Mouse (Mus musculus) gastrocnemius, postnatal 36 days (tissue): Measurements from ENCODE around the gene Bicc1. TPM values are rescaled to one million over a fixed set of nuclear protein-coding genes. Genes with fewer than 3 reads are reported as not detected.
A peak's percentile ranks its signal among the peaks of the same experiment; 100 is the strongest.

Source experiments
- DNase-seq, 2 experiments: peaks; one replicate each; pipeline ENCODE4 v3.0.0; 2022
- intact Hi-C: fragments of 180-260 bp; cut with DNase I; formaldehyde crosslinking; loops from one replicate; pipeline ENCODE4 v1.15.1; 2025
- total RNA-seq, 2 experiments: library from RNA; stranded (reverse); gene quantifications; 2 replicates each; pipeline ENCODE4 v1.2.3; 2021

Bicc1 gene
- total RNA-seq, 2 experiments from 2014 or later, result 8.1 to 8.4 TPM

- DNase-seq, result no peak
Observed at GRCm38 (mm10) chr10:71008721-71009120, 150.8 kb downstream of the Bicc1 start.

GRCm38 (mm10) chr10:71007956-71008355, 151.5 kb downstream of the Bicc1 start:
- DNase-seq, result peak in 1 of 2 experiments; percentile 27
- intact Hi-C loops, result loop anchor here (5.0 kb wide), 1 partner anchor 34 kb away; no protein-coding TSS in a partner anchor

More at GRCm38 (mm10) chr10:71008721-71009120, 150.8 kb downstream of the Bicc1 start:
- intact Hi-C loops, result loop anchor here (5.0 kb wide), 1 partner anchor 34 kb away; no protein-coding TSS in a partner anchor

GRCm38 (mm10) chr10:71007516-71007915, 152.0 kb downstream of the Bicc1 start:
- DNase-seq, result no peak
- intact Hi-C loops, result loop anchor here (5.0 kb wide), 1 partner anchor 35 kb away; no protein-coding TSS in a partner anchor

- intact Hi-C loops, result loop anchor here (5.0 kb wide), 1 partner anchor 35 kb away; no protein-coding TSS in a partner anchor
- DNase-seq, result no peak
Observed at GRCm38 (mm10) chr10:71007001-71007400, 152.5 kb downstream of the Bicc1 start.

GRCm38 (mm10) chr10:71002871-71003270, 156.6 kb downstream of the Bicc1 start:
- DNase-seq, result no peak
- intact Hi-C loops, result no loop called here

- DNase-seq, result no peak
- intact Hi-C loops, result no loop called here
Observed at GRCm38 (mm10) chr10:71002186-71002585, 157.3 kb downstream of the Bicc1 start.

- DNase-seq, result peak in 1 of 2 experiments; percentile 30
- intact Hi-C loops, result loop anchor here (2.0 kb wide), 1 partner anchor 219 kb away; no protein-coding TSS in a partner anchor
Observed at GRCm38 (mm10) chr10:70998136-70998535, 161.4 kb downstream of the Bicc1 start.

- intact Hi-C loops, result no loop called here
- no peak for DNase-seq
Observed at GRCm38 (mm10) chr10:70996051-70996450, 163.4 kb downstream of the Bicc1 start.

GRCm38 (mm10) chr10:70994135-70994497, 165.4 kb downstream of the Bicc1 start:
- intact Hi-C loops, result no loop called here
- no peak for DNase-seq

GRCm38 (mm10) chr10:70993497-70994134, 165.9 kb downstream of the Bicc1 start:
- DNase-seq, result no peak
- intact Hi-C loops, result no loop called here

- no peak for DNase-seq
- intact Hi-C loops, result no loop called here
Observed at GRCm38 (mm10) chr10:70987396-70987795, 172.1 kb downstream of the Bicc1 start.

GRCm38 (mm10) chr10:70983036-70983670, 176.3 kb downstream of the Bicc1 start:
- intact Hi-C loops, result no loop called here
- no peak for DNase-seq

- DNase-seq, result no peak
- intact Hi-C loops, result no loop called here
Observed at GRCm38 (mm10) chr10:70982156-70982555, 177.3 kb downstream of the Bicc1 start.

GRCm38 (mm10) chr10:70979657-70980056, 179.8 kb downstream of the Bicc1 start:
- intact Hi-C loops, result no loop called here

GRCm38 (mm10) chr10:70977141-70977540, 182.4 kb downstream of the Bicc1 start:
- intact Hi-C loops, result no loop called here
- DNase-seq, result no peak

More at GRCm38 (mm10) chr10:70979657-70980056, 179.8 kb downstream of the Bicc1 start:
- DNase-seq, result no peak

- DNase-seq, result no peak
- intact Hi-C loops, result no loop called here
Observed at GRCm38 (mm10) chr10:70976633-70977032, 182.9 kb downstream of the Bicc1 start.

GRCm38 (mm10) chr10:70971156-70971555, 188.3 kb downstream of the Bicc1 start:
- intact Hi-C loops, result no loop called here
- no peak for DNase-seq

- peak; percentile 19 to 35 for DNase-seq
Observed at GRCm38 (mm10) chr10:70968848-70969683, 190.4 kb downstream of the Bicc1 start.

GRCm38 (mm10) chr10:70966642-70967345, 192.7 kb downstream of the Bicc1 start:
- peak; percentile 51 to 58 for DNase-seq
- intact Hi-C loops, result loop anchor here (5.0 to 10.0 kb wide), 2 partner anchors 251 to 652 kb away; no protein-coding TSS in a partner anchor

More at GRCm38 (mm10) chr10:70968848-70969683, 190.4 kb downstream of the Bicc1 start:
- intact Hi-C loops, result loop anchor here (5.0 to 10.0 kb wide), 2 partner anchors 248 to 654 kb away; no protein-coding TSS in a partner anchor

- intact Hi-C loops, result loop anchor here (5.0 to 10.0 kb wide), 2 partner anchors 253 to 650 kb away; no protein-coding TSS in a partner anchor
- DNase-seq, result no peak
Observed at GRCm38 (mm10) chr10:70964706-70965105, 194.8 kb downstream of the Bicc1 start.
